Mouse (Mus musculus) spleen, adult 2 months (tissue): Measurements from ENCODE around the gene Gm20431. TPM values are rescaled to one million over a fixed set of nuclear protein-coding genes. Genes with fewer than 3 reads are reported as not detected.

Source experiments
- DNase-seq, 2 experiments: peaks; one replicate each; pipeline versions ENCODE4 v3.0.0 to v3.0.0-alpha.2; 2012 to 2021; ENCODE audit warnings: low spot score in 2 of 2, low read depth in 1 of 2
- H3K27ac ChIP-seq: fragments of 200-500 bp; 2 replicates; pipeline ENCODE4 v1.5.1; 2012; ENCODE audit warnings: low read length, inconsistent platforms; ENCODE audit not compliant: insufficient read depth
- H3K27me3 ChIP-seq: fragments of 200-500 bp; 2 replicates; pipeline ENCODE4 v1.6.1; 2012; ENCODE audit warnings: mild to moderate bottlenecking, moderate library complexity, low read length, inconsistent platforms; ENCODE audit not compliant: control insufficient read depth, insufficient read depth
- H3K36me3 ChIP-seq: fragments of 200-500 bp; 2 replicates; pipeline ENCODE4 v1.6.1; 2012; ENCODE audit warnings: mild to moderate bottlenecking, low read length, inconsistent platforms; ENCODE audit not compliant: control insufficient read depth, insufficient read depth
- H3K4me1 ChIP-seq: fragments of 200-500 bp; 2 replicates; pipeline ENCODE4 v1.6.1; 2011; ENCODE audit warnings: inconsistent platforms; ENCODE audit not compliant: control insufficient read depth, insufficient read depth, insufficient read length
- H3K4me3 ChIP-seq: fragments of 200-500 bp; 2 replicates; pipeline ENCODE4 v1.5.1; 2011; ENCODE audit warnings: mild to moderate bottlenecking, inconsistent platforms; ENCODE audit not compliant: insufficient read depth, insufficient read length; ENCODE audit errors: extremely low read depth
- CTCF ChIP-seq: fragments of 200-500 bp; IDR thresholded peaks from 2 replicates; pipeline ENCODE4 v1.5.1; 2011; ENCODE audit warnings: mild to moderate bottlenecking, inconsistent platforms; ENCODE audit not compliant: insufficient read depth, insufficient read length, insufficient replicate concordance; ENCODE audit errors: extremely low read depth
- POLR2A ChIP-seq: fragments of 200-500 bp; IDR thresholded peaks from 2 replicates; pipeline ENCODE4 v1.6.1; 2011; ENCODE audit warnings: low read depth, low read length, inconsistent platforms
- WGBS: fragments of 180-500 bp; shearing (Covaris S2); methylation state at CpG from one replicate; pipeline ENCODE4 v1.1.7; 2018; 5-methylcytosine and 5-hydroxymethylcytosine counted together
- polyA plus RNA-seq: library from polyadenylated mRNA; depleted of rRNA; stranded (reverse); fragments of >200 nt; gene quantifications from 2 replicates; pipeline ENCODE4 v1.2.3, GENCODE M21; 2012

Gene Gm20431
- polyA plus RNA-seq, 1 experiment = 13.2 TPM

- H3K36me3 ChIP-seq = no peaks in the 10 kb centered on the region
- TF ChIP-seq POLR2A (no peak), CTCF (no peak)
- 78% methylated on average over 1 of the region's 1 CpGs for WGBS
- H3K4me1 ChIP-seq = peaks cover 5% of the 10 kb centered on the region
- no peak overlapping the region for H3K27ac ChIP-seq
- H3K27me3 ChIP-seq = no peaks in the 10 kb centered on the region; the same call in 1 of the 2 replicates
- no peak for DNase-seq
- no peak overlapping the region for H3K4me3 ChIP-seq
Observed at GRCm38 (mm10) chr2:167694244-167694643, 32.9 kb upstream of the Gm20431 start.

GRCm38 (mm10) chr2:167693540-167693939, 32.2 kb upstream of the Gm20431 start:
- no peak for TF ChIP-seq POLR2A
- TF ChIP-seq CTCF = no peak
- H3K27ac ChIP-seq = no peak overlapping the region
- H3K27me3 ChIP-seq = no peaks in the 10 kb centered on the region; the same call in 1 of the 2 replicates
- 92% methylated on average over 2 of the region's 2 CpGs for WGBS
- H3K4me3 ChIP-seq = no peak overlapping the region
- DNase-seq = no peak
- peaks cover 5% of the 10 kb centered on the region for H3K4me1 ChIP-seq
- H3K36me3 ChIP-seq = no peaks in the 10 kb centered on the region

- peaks cover 5% of the 10 kb centered on the region for H3K4me1 ChIP-seq
- H3K27ac ChIP-seq = no peak overlapping the region
- H3K36me3 ChIP-seq = no peaks in the 10 kb centered on the region
- H3K27me3 ChIP-seq = no peaks in the 10 kb centered on the region; the same call in 1 of the 2 replicates
- no peak overlapping the region for H3K4me3 ChIP-seq
- no peak for TF ChIP-seq POLR2A
- no peak for TF ChIP-seq CTCF
- DNase-seq = no peak
- WGBS = 77% methylated on average over 3 of the region's 3 CpGs
Observed at GRCm38 (mm10) chr2:167692831-167693230, 31.5 kb upstream of the Gm20431 start.

- H3K4me3 ChIP-seq = no peak overlapping the region
- no peaks in the 10 kb centered on the region for H3K36me3 ChIP-seq
- DNase-seq = no peak
- no peak overlapping the region for H3K27ac ChIP-seq
- WGBS = 92% methylated on average over 14 of the region's 14 CpGs
- H3K27me3 ChIP-seq = no peaks in the 10 kb centered on the region; the same call in 1 of the 2 replicates
- peaks cover 3% of the 10 kb centered on the region; the same call in 1 of the 2 replicates for H3K4me1 ChIP-seq
- TF ChIP-seq POLR2A = no peak
- no peak for TF ChIP-seq CTCF
Observed at GRCm38 (mm10) chr2:167691871-167692661, 30.8 kb upstream of the Gm20431 start.

- Histone ChIP-seq H3K27ac (no peak overlapping the region), H3K4me3 (peak overlapping the region; percentile 5; the same call in 1 of the 2 replicates), H3K27me3 (no peaks in the 10 kb centered on the region; the same call in 1 of the 2 replicates), H3K4me1 (peaks cover 3% of the 10 kb centered on the region; the same call in 1 of the 2 replicates), H3K36me3 (no peaks in the 10 kb centered on the region)
- WGBS = 86% methylated on average over 6 of the region's 6 CpGs
- TF ChIP-seq CTCF = no peak
- TF ChIP-seq POLR2A = no peak
- no peak for DNase-seq
Observed at GRCm38 (mm10) chr2:167691410-167691809, 30.1 kb upstream of the Gm20431 start.

GRCm38 (mm10) chr2:167690962-167691311, 29.6 kb upstream of the Gm20431 start:
- TF ChIP-seq CTCF (no peak), POLR2A (no peak)
- H3K36me3 ChIP-seq = no peaks in the 10 kb centered on the region
- H3K27me3 ChIP-seq = no peaks in the 10 kb centered on the region; the same call in 1 of the 2 replicates
- WGBS = 76% methylated on average over 12 of the region's 12 CpGs
- peak overlapping the region; percentile 21; the same call in 1 of the 2 replicates for H3K4me3 ChIP-seq
- H3K27ac ChIP-seq = peak overlapping the region; percentile 34
- peaks cover 3% of the 10 kb centered on the region; the same call in 1 of the 2 replicates for H3K4me1 ChIP-seq
- no peak for DNase-seq
